Mouse (Mus musculus): ENCODE measurements around the gene Wfdc21.

DNA sequence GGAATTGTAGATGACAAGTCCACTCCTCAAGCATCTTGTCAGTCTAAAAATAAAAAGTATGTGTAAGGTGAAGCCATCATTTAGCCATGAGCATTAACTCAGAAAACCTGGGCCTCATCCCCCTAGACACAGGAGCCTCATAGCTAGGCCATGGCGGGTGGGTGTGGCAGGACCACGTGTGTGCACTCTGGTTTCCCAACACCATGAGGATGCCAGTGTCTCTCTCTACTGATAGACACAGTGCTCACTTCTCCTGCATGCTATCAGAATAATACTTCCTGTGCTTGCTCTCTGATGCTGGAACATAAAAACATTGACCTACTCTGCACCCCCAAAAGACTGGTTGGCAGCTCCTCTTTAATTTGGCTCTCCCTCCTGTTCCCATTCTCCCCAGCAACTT is 10.9 kb upstream of the Wfdc21 start:
- TF ChIP-seq GATA1 (IDR thresholded peaks at IDR 0.05; ENCODE audit: low read depth, low read length) (no peak), MEF2A (IDR thresholded peaks at IDR 0.05; ENCODE audit: extremely low read depth, insufficient replicate concordance, low read depth, low read length, poor library complexity, severe bottlenecking) (no peak)

Measured in MEL (cell line).